Comparison of ENCODE assay signal across 9 mouse cellular contexts in the genomic region with DNA sequence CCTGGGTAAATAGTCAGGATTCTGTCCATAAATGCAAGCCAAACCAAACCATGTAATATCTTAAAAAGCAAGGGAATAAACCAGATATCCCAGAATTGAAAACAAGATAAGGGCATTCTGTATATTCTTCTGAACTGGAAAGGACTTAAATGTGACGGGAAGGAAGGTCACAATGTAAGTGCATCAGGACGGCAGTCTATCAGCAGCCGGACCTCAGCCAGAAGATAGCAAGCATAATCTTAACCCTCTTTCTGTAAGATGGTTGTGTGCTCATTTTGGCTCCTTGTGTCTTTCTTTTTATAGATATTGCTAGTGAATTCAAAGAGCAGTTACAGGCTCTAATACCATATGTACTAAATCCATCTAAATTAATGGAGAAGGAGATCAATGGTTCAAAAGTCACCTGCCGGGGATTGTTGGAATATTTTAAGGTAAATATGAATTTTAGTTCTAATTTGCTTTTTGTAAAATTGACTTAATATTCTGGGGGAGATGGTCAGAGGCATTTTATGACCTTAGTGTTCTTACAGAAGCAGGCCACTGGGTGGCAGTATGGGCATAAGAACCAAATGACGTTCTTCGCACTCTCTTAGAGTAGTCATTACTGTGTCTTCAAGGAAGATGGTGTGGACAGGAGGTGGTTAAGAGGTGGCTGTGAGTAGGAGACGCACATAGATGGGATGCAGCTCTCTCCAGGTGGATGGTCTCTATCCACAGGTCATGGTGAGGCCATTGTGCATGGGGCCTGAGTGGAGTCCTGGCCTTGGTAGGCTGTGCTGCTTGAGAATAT. TPM values are rescaled to one million over a fixed set of nuclear protein-coding genes. Genes with fewer than 3 reads are reported as not detected.
DNase-seq lines count a peak whose midpoint lies in the region; ATAC-seq and TF ChIP-seq lines count a peak whose summit lies in the region.
"Had no signal": no experiment of that assay in that cellular context is flagged by ENCODE, and none has a peak within 500 bp of the region (broad histone marks: within the 10 kb centered on the region; RNA-seq: fewer than 3 reads in every experiment).

No protein-coding gene starts in this region.

- peak; percentile 60 for DNase-seq in CH12.LX (ENCODE audit: extremely low read depth)
- DNase-seq in adrenal gland, postnatal 25 days = peak; percentile 63
- peak; percentile 72 for DNase-seq in embryonic facial prominence, embryonic 14.5 days (ENCODE audit: low spot score)
- peak; percentile 59 to 71 for DNase-seq in heart, postnatal 36 days
- DNase-seq in layer of hippocampus, adult 2 months (ENCODE audit: low spot score in 2 of 2) = peak; percentile 47 to 77
- DNase-seq in lung, adult 2 months = peak; percentile 59
- peak; percentile 55 for DNase-seq in ovary, postnatal 36 days (ENCODE audit: low spot score)
- DNase-seq in urinary bladder, postnatal 36 days (ENCODE audit: low spot score in 2 of 2) = peak; percentile 34 to 45

- peaks cover 10 to 69% of the 10 kb centered on the region in 2 experiments for H3K36me3 ChIP-seq in CH12.LX (replicated peaks in 1 of 2; ENCODE audit: control insufficient read depth in 1 of 2, insufficient read depth in 1 of 2, low read length in 1 of 2)
- H3K36me3 ChIP-seq in embryonic facial prominence, embryonic 14.5 days (ENCODE audit: control insufficient read depth, insufficient read depth, low read length) = peaks cover 71% of the 10 kb centered on the region

- H3K4me2 ChIP-seq in CH12.LX (ENCODE audit: insufficient read depth, low read depth, poor library complexity, severe bottlenecking) = no peak overlapping the region
- no peak overlapping the region for H3K4me2 ChIP-seq in embryonic facial prominence, embryonic 14.5 days (ENCODE audit: low read depth, low read length)
- H3K4me2 ChIP-seq: heart, embryonic 15.5 days had no signal

- dilution Hi-C loops in CH12.LX (cut with MboI; ENCODE audit: extremely low pct_ligation_motif_present, extremely low pct_unique_long_range_greater_than_20kb, low sequenced_read_pairs) = no loop called here

- no peaks in the 10 kb centered on the region for H3K27me3 ChIP-seq in CH12.LX (replicated peaks)
- H3K27me3 ChIP-seq in embryonic facial prominence, embryonic 14.5 days (replicated peaks; ENCODE audit: control insufficient read depth, insufficient read depth, low read length) = no peaks in the 10 kb centered on the region
- H3K27me3 ChIP-seq: heart, embryonic 15.5 days had no signal

- H3K4me1 ChIP-seq in CH12.LX (ENCODE audit: control insufficient read depth in 1 of 2, insufficient read depth in 2 of 2) = no peaks in the 10 kb centered on the region
- H3K4me1 ChIP-seq in embryonic facial prominence, embryonic 14.5 days (ENCODE audit: control insufficient read depth, insufficient read depth, low read length) = no peaks in the 10 kb centered on the region
- H3K4me1 ChIP-seq in lung, adult 2 months (ENCODE audit: control insufficient read depth, insufficient read depth, low read length) = no peaks in the 10 kb centered on the region
- H3K4me1 ChIP-seq: heart, embryonic 15.5 days had no signal

- in situ Hi-C loops in CH12.LX (cut with MboI; ENCODE audit: low pct_ligation_motif_present, low pct_unique_long_range_greater_than_20kb, low sequenced_read_pairs) = no loop called here

- no peaks in the 10 kb centered on the region for H3K9me3 ChIP-seq in CH12.LX (replicated peaks; ENCODE audit: low read length)
- H3K9me3 ChIP-seq in embryonic facial prominence, embryonic 14.5 days (ENCODE audit: control insufficient read depth, low read length) = no peaks in the 10 kb centered on the region
- H3K9me3 ChIP-seq: heart, embryonic 15.5 days had no signal

- H3K4me3 ChIP-seq in CH12.LX (replicated peaks in 1 of 3; ENCODE audit: low read depth in 2 of 3, low read length in 2 of 3, poor library complexity in 1 of 3) = no peak overlapping the region
- no peak overlapping the region for H3K4me3 ChIP-seq in embryonic facial prominence, embryonic 14.5 days (ENCODE audit: low read depth, low read length)
- H3K4me3 ChIP-seq in layer of hippocampus, adult 2 months = no peak overlapping the region
- no peak overlapping the region for H3K4me3 ChIP-seq in lung, adult 2 months (replicated peaks; ENCODE audit: extremely low read depth, low read depth, low read length)
- H3K4me3 ChIP-seq: heart, embryonic 15.5 days had no signal

- WGBS in embryonic facial prominence, embryonic 14.5 days = 50% methylated on average over 7 of the region's 7 CpGs
- WGBS in lung, adult 2 months = 52% methylated on average over 7 of the region's 7 CpGs

- no peak for TF ChIP-seq EP300 in CH12.LX (IDR thresholded peaks at IDR 0.05; ENCODE audit: low read length)

- no peaks in the 10 kb centered on the region for H3K79me2 ChIP-seq in CH12.LX (replicated peaks; ENCODE audit: control insufficient read depth, extremely low read depth, insufficient read depth, poor library complexity, severe bottlenecking)

- intact Hi-C loops in heart, postnatal 36 days (cut with DNase I) = loop anchor here (1.0 kb wide), 2 partner anchors 66 to 88 kb away; no protein-coding TSS in a partner anchor

- TF ChIP-seq RAD21 in CH12.LX (IDR thresholded peaks at IDR 0.05; ENCODE audit: low read depth, low read length) = peak; percentile 98

- peak; percentile 62; the same call in 1 of the 2 replicates for ATAC-seq in embryonic facial prominence, embryonic 14.5 days (ENCODE audit: low read depth)

- TF ChIP-seq CTCF in CH12.LX (conservative IDR thresholded peaks at IDR 0.05 in 1 of 2, IDR thresholded peaks at IDR 0.05 in 1 of 2; ENCODE audit: low read depth in 2 of 2, low read length in 2 of 2) = peak; percentile 60 to 97
- peak; percentile 94 for TF ChIP-seq CTCF in layer of hippocampus, adult 2 months (conservative IDR thresholded peaks at IDR 0.05)
- TF ChIP-seq CTCF in lung, adult 2 months (IDR thresholded peaks at IDR 0.05; ENCODE audit: insufficient read depth, low read length) = peak; percentile 42; the same call in 1 of the 2 replicates

- no peak overlapping the region for H3K27ac ChIP-seq in CH12.LX (ENCODE audit: insufficient read depth, low read depth)
- no peak overlapping the region for H3K27ac ChIP-seq in embryonic facial prominence, embryonic 14.5 days (replicated peaks; ENCODE audit: low read depth, low read length)
- no peak overlapping the region for H3K27ac ChIP-seq in layer of hippocampus, adult 2 months
- H3K27ac ChIP-seq: heart, embryonic 15.5 days had no signal

- no peak for TF ChIP-seq POLR2A in CH12.LX (IDR thresholded peaks at IDR 0.05; ENCODE audit: low read depth, low read length)
- no peak for TF ChIP-seq POLR2A in lung, adult 2 months (IDR thresholded peaks at IDR 0.05; ENCODE audit: borderline replicate concordance, extremely low read depth, low read depth, low read length)

- H3K9ac ChIP-seq in CH12.LX (ENCODE audit: insufficient read depth, low read depth) = no peak overlapping the region
- H3K9ac ChIP-seq in embryonic facial prominence, embryonic 14.5 days (ENCODE audit: low read depth, low read length) = no peak overlapping the region
- H3K9ac ChIP-seq: heart, embryonic 15.5 days had no signal

TF ChIP-seq in CH12.LX, 34 proteins besides CTCF, POLR2A, EP300 and RAD21:
- TF ChIP-seq SMC3 (IDR thresholded peaks at IDR 0.05; ENCODE audit: low read depth, low read length) (peak; percentile 96), BHLHE40 (IDR thresholded peaks at IDR 0.05; ENCODE audit: low read depth, low read length) (no peak), UBTF (IDR thresholded peaks at IDR 0.05; ENCODE audit: low read depth, low read length) (no peak), MAX (IDR thresholded peaks at IDR 0.05; ENCODE audit: low read length) (no peak), POLR2AphosphoS2 (IDR thresholded peaks at IDR 0.05; ENCODE audit: low read depth, low read length) (no peak), USF2 (conservative IDR thresholded peaks at IDR 0.05; ENCODE audit: low read depth, low read length) (no peak), ZC3H11A (IDR thresholded peaks at IDR 0.05; ENCODE audit: low read depth, low read length) (peak; percentile 92)

RNA-seq across cellular contexts. Expression of a gene that starts 28.4 kb away (rescaled TPM):
- total RNA-seq in CH12.LX (2012; rRNA removed) = 19.9 and 28.2 TPM in 2 replicates
- total RNA-seq in CH12.LX (2014; rRNA removed) = 17.9 and 19.5 TPM in 2 replicates
- 12.5 and 15.4 TPM in 2 replicates for polyA plus RNA-seq in CH12.LX (2012; ENCODE audit: insufficient read length, low read depth)
- total RNA-seq in adrenal gland, postnatal 25 days (2021) = 29.8 and 41.6 TPM in 2 replicates
- 15.9 and 18.1 TPM in 2 replicates for polyA plus RNA-seq in embryonic facial prominence, embryonic 14.5 days (2014; fragmentation: Nextera tagmentation; extraction: Ambion mirVana)
- 100 to 1,000 TPM; 118 to 137 TPM for total RNA-seq in heart, postnatal 36 days (2021)
- 10 to 100 TPM; 29.8 to 34.2 TPM for total RNA-seq in layer of hippocampus, adult 2 months (2021)
- 15.1 and 19.0 TPM in 2 replicates for polyA plus RNA-seq in lung, adult 2 months (2012; rRNA removed)

RNA-seq across cellular contexts. Expression of a gene that starts 35.0 kb away (rescaled TPM):
- total RNA-seq in CH12.LX (2012; rRNA removed) = 7.3 and 9.2 TPM in 2 replicates
- 17.5 and 19.8 TPM in 2 replicates for total RNA-seq in CH12.LX (2014; rRNA removed)
- polyA plus RNA-seq in CH12.LX (2012; ENCODE audit: insufficient read length, low read depth) = 11.3 and 14.3 TPM in 2 replicates
- total RNA-seq in adrenal gland, postnatal 25 days (2021) = 114 and 171 TPM in 2 replicates
- 19.3 and 19.4 TPM in 2 replicates for polyA plus RNA-seq in embryonic facial prominence, embryonic 14.5 days (2014; fragmentation: Nextera tagmentation; extraction: Ambion mirVana)
- 10 to 100 TPM; 17.2 to 20.1 TPM for total RNA-seq in heart, postnatal 36 days (2021)
- total RNA-seq in layer of hippocampus, adult 2 months (2021) = 10 to 100 TPM; 20.5 to 23.0 TPM
- 15.4 and 24.5 TPM in 2 replicates for polyA plus RNA-seq in lung, adult 2 months (2012; rRNA removed)

RNA-seq across cellular contexts. Expression of a gene that starts 45.8 kb away (rescaled TPM):
- total RNA-seq in CH12.LX (2012; rRNA removed) (29.0 and 32.7 TPM in 2 replicates), CH12.LX (2014; rRNA removed) (33.0 and 39.1 TPM in 2 replicates)
- polyA plus RNA-seq in CH12.LX (2012; ENCODE audit: insufficient read length, low read depth) = 97.5 and 102 TPM in 2 replicates
- 131 TPM in 2 replicates for total RNA-seq in adrenal gland, postnatal 25 days (2021)
- polyA plus RNA-seq in embryonic facial prominence, embryonic 14.5 days (2014; fragmentation: Nextera tagmentation; extraction: Ambion mirVana) = 132 and 136 TPM in 2 replicates
- total RNA-seq in heart, postnatal 36 days (2021) = 10 to 100 TPM; 75.7 to 76.9 TPM
- 100 to 1,000 TPM; 733 to 764 TPM for total RNA-seq in layer of hippocampus, adult 2 months (2021)
- 106 and 107 TPM in 2 replicates for polyA plus RNA-seq in lung, adult 2 months (2012; rRNA removed)

Comparison
In these comparisons a context has a peak if more than half of its experiments do, and no peak if none do; other contexts are left out.
1. CTCF ChIP-seq: peak in every context shown above with its lines; median percentile 94 in layer of hippocampus, adult 2 months; 78 in CH12.LX; 42 in lung, adult 2 months.